Mouse (Mus musculus): ENCODE measurements around the gene Dpp3. TPM values are rescaled to one million over a fixed set of nuclear protein-coding genes. Genes with fewer than 3 reads are reported as not detected.

Gene Dpp3
- polyA plus RNA-seq, 1 experiment from 2014 or later, result 95.1 TPM

- Histone ChIP-seq H3K4me3 (ENCODE audit: low read length) (no peak overlapping the region), H3K9me3 (ENCODE audit: control insufficient read depth, low read length) (no peaks in the 10 kb centered on the region), H3K4me1 (replicated peaks; ENCODE audit: control insufficient read depth, insufficient read depth, low read length) (no peaks in the 10 kb centered on the region), H3K27ac (ENCODE audit: low read length) (no peak overlapping the region), H3K36me3 (ENCODE audit: control insufficient read depth, insufficient read depth, low read length) (no peaks in the 10 kb centered on the region), H3K4me2 (ENCODE audit: low read depth, low read length) (no peak overlapping the region), H3K27me3 (ENCODE audit: control insufficient read depth, insufficient read depth, low read depth, low read length) (no peaks in the 10 kb centered on the region), H3K9ac (ENCODE audit: low read length) (no peak overlapping the region)
- ATAC-seq (ENCODE audit: low read depth), result no peak
- WGBS, result 72% methylated on average over 3 of the region's 3 CpGs
These were observed 28.2 kb downstream of the Dpp3 start for GRCm38 (mm10) chr19:4899888-4900287.

GRCm38 (mm10) chr19:4898972-4899371, 29.1 kb downstream of the Dpp3 start:
- no peak for ATAC-seq (ENCODE audit: low read depth)
- H3K27ac ChIP-seq (ENCODE audit: low read length), result no peak overlapping the region
- H3K9me3 ChIP-seq (ENCODE audit: control insufficient read depth, low read length), result no peaks in the 10 kb centered on the region
- H3K27me3 ChIP-seq (ENCODE audit: control insufficient read depth, insufficient read depth, low read depth, low read length), result no peaks in the 10 kb centered on the region
- no peaks in the 10 kb centered on the region for H3K4me1 ChIP-seq (replicated peaks; ENCODE audit: control insufficient read depth, insufficient read depth, low read length)
- no peaks in the 10 kb centered on the region for H3K36me3 ChIP-seq (ENCODE audit: control insufficient read depth, insufficient read depth, low read length)
- no peak overlapping the region for H3K9ac ChIP-seq (ENCODE audit: low read length)
- no peak overlapping the region for H3K4me2 ChIP-seq (ENCODE audit: low read depth, low read length)
- no peak overlapping the region for H3K4me3 ChIP-seq (ENCODE audit: low read length)
- 57% methylated on average over 9 of the region's 9 CpGs for WGBS

- H3K27me3 ChIP-seq (ENCODE audit: control insufficient read depth, insufficient read depth, low read depth, low read length), result no peaks in the 10 kb centered on the region
- no peak overlapping the region for H3K9ac ChIP-seq (ENCODE audit: low read length)
- H3K27ac ChIP-seq (ENCODE audit: low read length), result no peak overlapping the region
- no peaks in the 10 kb centered on the region for H3K36me3 ChIP-seq (ENCODE audit: control insufficient read depth, insufficient read depth, low read length)
- no peaks in the 10 kb centered on the region for H3K4me1 ChIP-seq (replicated peaks; ENCODE audit: control insufficient read depth, insufficient read depth, low read length)
- no peak for ATAC-seq (ENCODE audit: low read depth)
- WGBS, result 58% methylated on average over 21 of the region's 21 CpGs
- H3K4me3 ChIP-seq (ENCODE audit: low read length), result no peak overlapping the region
- no peaks in the 10 kb centered on the region for H3K9me3 ChIP-seq (ENCODE audit: control insufficient read depth, low read length)
- no peak overlapping the region for H3K4me2 ChIP-seq (ENCODE audit: low read depth, low read length)
These were observed 31.1 kb downstream of the Dpp3 start for GRCm38 (mm10) chr19:4896780-4897520.

GRCm38 (mm10) chr19:4891798-4892197, 36.3 kb downstream of the Dpp3 start:
- H3K4me1 ChIP-seq (replicated peaks; ENCODE audit: control insufficient read depth, insufficient read depth, low read length), result no peaks in the 10 kb centered on the region
- no peaks in the 10 kb centered on the region for H3K36me3 ChIP-seq (ENCODE audit: control insufficient read depth, insufficient read depth, low read length)
- ATAC-seq (ENCODE audit: low read depth), result no peak
- H3K27me3 ChIP-seq (ENCODE audit: control insufficient read depth, insufficient read depth, low read depth, low read length), result no peaks in the 10 kb centered on the region
- no peaks in the 10 kb centered on the region for H3K9me3 ChIP-seq (ENCODE audit: control insufficient read depth, low read length)
- WGBS, result 62% methylated on average over 3 of the region's 3 CpGs
- no peak overlapping the region for H3K4me2 ChIP-seq (ENCODE audit: low read depth, low read length)
- no peak overlapping the region for H3K27ac ChIP-seq (ENCODE audit: low read length)
- no peak overlapping the region for H3K9ac ChIP-seq (ENCODE audit: low read length)
- H3K4me3 ChIP-seq (ENCODE audit: low read length), result no peak overlapping the region

GRCm38 (mm10) chr19:4889791-4890190, 38.3 kb downstream of the Dpp3 start:
- ATAC-seq (ENCODE audit: low read depth), result no peak
- Histone ChIP-seq H3K4me2 (ENCODE audit: low read depth, low read length) (no peak overlapping the region), H3K27ac (ENCODE audit: low read length) (no peak overlapping the region), H3K9ac (ENCODE audit: low read length) (no peak overlapping the region), H3K4me1 (replicated peaks; ENCODE audit: control insufficient read depth, insufficient read depth, low read length) (no peaks in the 10 kb centered on the region), H3K4me3 (ENCODE audit: low read length) (no peak overlapping the region), H3K36me3 (ENCODE audit: control insufficient read depth, insufficient read depth, low read length) (no peaks in the 10 kb centered on the region), H3K9me3 (ENCODE audit: control insufficient read depth, low read length) (no peaks in the 10 kb centered on the region), H3K27me3 (ENCODE audit: control insufficient read depth, insufficient read depth, low read depth, low read length) (no peaks in the 10 kb centered on the region)
- 79% methylated on average over 10 of the region's 10 CpGs for WGBS

GRCm38 (mm10) chr19:4883961-4884360, 44.1 kb downstream of the Dpp3 start:
- H3K9ac ChIP-seq (ENCODE audit: low read length), result no peak overlapping the region
- H3K27ac ChIP-seq (ENCODE audit: low read length), result no peak overlapping the region
- peaks cover 3% of the 10 kb centered on the region for H3K4me1 ChIP-seq (replicated peaks; ENCODE audit: control insufficient read depth, insufficient read depth, low read length)
- no peak for ATAC-seq (ENCODE audit: low read depth)
- no peaks in the 10 kb centered on the region for H3K9me3 ChIP-seq (ENCODE audit: control insufficient read depth, low read length)
- 85% methylated on average over 4 of the region's 4 CpGs for WGBS
- no peaks in the 10 kb centered on the region for H3K27me3 ChIP-seq (ENCODE audit: control insufficient read depth, insufficient read depth, low read depth, low read length)
- no peak overlapping the region for H3K4me2 ChIP-seq (ENCODE audit: low read depth, low read length)
- no peak overlapping the region for H3K4me3 ChIP-seq (ENCODE audit: low read length)
- no peaks in the 10 kb centered on the region for H3K36me3 ChIP-seq (ENCODE audit: control insufficient read depth, insufficient read depth, low read length)

- Histone ChIP-seq H3K27ac (ENCODE audit: low read length) (no peak overlapping the region), H3K4me3 (ENCODE audit: low read length) (peak overlapping the region; percentile 79), H3K9ac (ENCODE audit: low read length) (peak overlapping the region; percentile 86), H3K4me2 (ENCODE audit: low read depth, low read length) (peak overlapping the region; percentile 97), H3K4me1 (replicated peaks; ENCODE audit: control insufficient read depth, insufficient read depth, low read length) (peaks cover 11% of the 10 kb centered on the region), H3K27me3 (ENCODE audit: control insufficient read depth, insufficient read depth, low read depth, low read length) (no peaks in the 10 kb centered on the region; the same call in 1 of the 2 replicates), H3K9me3 (ENCODE audit: control insufficient read depth, low read length) (no peaks in the 10 kb centered on the region), H3K36me3 (ENCODE audit: control insufficient read depth, insufficient read depth, low read length) (no peaks in the 10 kb centered on the region)
- no peak for ATAC-seq (ENCODE audit: low read depth)
- 49% methylated on average over 10 of the region's 10 CpGs for WGBS
These were observed 48.8 kb downstream of the Dpp3 start for GRCm38 (mm10) chr19:4879324-4879703.

- ATAC-seq (ENCODE audit: low read depth), result peak; percentile 99
- peak within 1 kb of the TSS; percentile 79 for H3K4me3 ChIP-seq (ENCODE audit: low read length)
- no peaks in the 10 kb centered on the region; the same call in 1 of the 2 replicates for H3K27me3 ChIP-seq (ENCODE audit: control insufficient read depth, insufficient read depth, low read depth, low read length)
- H3K9ac ChIP-seq (ENCODE audit: low read length), result peak within 1 kb of the TSS; percentile 86
- 1% methylated on average over 40 of the region's 52 CpGs for WGBS
- peak within 1 kb of the TSS; percentile 31; the same call in 1 of the 2 replicates for H3K27ac ChIP-seq (ENCODE audit: low read length)
- H3K9me3 ChIP-seq (ENCODE audit: control insufficient read depth, low read length), result no peaks in the 10 kb centered on the region
- peak within 1 kb of the TSS; percentile 97 for H3K4me2 ChIP-seq (ENCODE audit: low read depth, low read length)
- H3K36me3 ChIP-seq (ENCODE audit: control insufficient read depth, insufficient read depth, low read length), result no peaks in the 10 kb centered on the region
- peaks cover 11% of the 10 kb centered on the region for H3K4me1 ChIP-seq (replicated peaks; ENCODE audit: control insufficient read depth, insufficient read depth, low read length)
These were observed 49.4 kb downstream of the Dpp3 start, which contains the start of gene Zdhhc24 for GRCm38 (mm10) chr19:4878405-4879323. Gene Zdhhc24, plus strand, starts transcription at chr19:4878668.

GRCm38 (mm10) chr19:4877785-4878184, 50.3 kb downstream of the Dpp3 start, which contains the start of gene Actn3:
Gene Actn3, minus strand, starts transcription at chr19:4877909.
- Histone ChIP-seq H3K4me1 (replicated peaks; ENCODE audit: control insufficient read depth, insufficient read depth, low read length) (peaks cover 11% of the 10 kb centered on the region), H3K36me3 (ENCODE audit: control insufficient read depth, insufficient read depth, low read length) (no peaks in the 10 kb centered on the region), H3K4me3 (ENCODE audit: low read length) (peak within 1 kb of the TSS; percentile 79), H3K27ac (ENCODE audit: low read length) (peak within 1 kb of the TSS; percentile 31; the same call in 1 of the 2 replicates), H3K4me2 (ENCODE audit: low read depth, low read length) (peak within 1 kb of the TSS; percentile 97), H3K9me3 (ENCODE audit: control insufficient read depth, low read length) (no peaks in the 10 kb centered on the region), H3K27me3 (ENCODE audit: control insufficient read depth, insufficient read depth, low read depth, low read length) (no peaks in the 10 kb centered on the region; the same call in 1 of the 2 replicates), H3K9ac (ENCODE audit: low read length) (peak within 1 kb of the TSS; percentile 86)
- ATAC-seq (ENCODE audit: low read depth), result peak; percentile 59
- WGBS, result under 1% methylated on average over 17 of the region's 17 CpGs
